Comparison of ENCODE assay signal across 17 mouse cellular contexts in genomic region chr7:37006921-37007320, GRCm38 (mm10).
DNase-seq lines count a peak whose midpoint lies in the region; ATAC-seq and TF ChIP-seq lines count a peak whose summit lies in the region.
"Had no signal": no experiment of that assay in that cellular context is flagged by ENCODE, and none has a peak within 500 bp of the region (broad histone marks: within the 10 kb centered on the region; RNA-seq: fewer than 3 reads in every experiment).

No protein-coding gene starts in this region.

- no peak overlapping the region for H3K9ac ChIP-seq in heart, adult 2 months (ENCODE audit: low read depth, low read length)
- H3K9ac ChIP-seq in heart, embryonic 11.5 days (ENCODE audit: low read depth, low read length) = no peak overlapping the region
- no peak overlapping the region for H3K9ac ChIP-seq in lung, embryonic 14.5 days
- H3K9ac ChIP-seq: embryonic facial prominence, embryonic 15.5 days; hindbrain, embryonic 12.5 days; liver, embryonic 13.5 days had no signal

- intact Hi-C loops in heart, adult 2 months (cut with DNase I) = no loop called here
- intact Hi-C loops in heart, postnatal 36 days (cut with DNase I) = loop anchor here (10.0 kb wide), 1 partner anchor 338 kb away; no protein-coding TSS in a partner anchor

- H3K4me1 ChIP-seq in heart, adult 2 months (ENCODE audit: control insufficient read depth, insufficient read depth, low read length) = peaks cover 9% of the 10 kb centered on the region
- no peaks in the 10 kb centered on the region for H3K4me1 ChIP-seq in heart, embryonic 11.5 days (ENCODE audit: control insufficient read depth, insufficient read depth, low read length)
- peaks cover 6% of the 10 kb centered on the region; the same call in 1 of the 2 replicates for H3K4me1 ChIP-seq in lung, embryonic 14.5 days (ENCODE audit: insufficient read depth)
- H3K4me1 ChIP-seq: hindbrain, embryonic 12.5 days; liver, embryonic 13.5 days had no signal

- peak; percentile 32 to 36 for DNase-seq in heart, adult 2 months
- peak; percentile 32 for DNase-seq in lung, embryonic 14.5 days
- no peak for DNase-seq in lung, postnatal 25 days (ENCODE audit: low spot score)
- DNase-seq in gastrocnemius, adult 18-20 months (ENCODE audit: low spot score) = peak; percentile 24
- peak; percentile 7 to 14 for DNase-seq in heart, postnatal 36 days
- no peak for DNase-seq in yolk sac, embryonic 10.5 days (ENCODE audit: low spot score)
- no peak for DNase-seq in cerebellum, adult 8-10 months
- DNase-seq: adrenal gland, adult 8-10 months; B cell, adult 2 months; cerebellum, adult 9-10 months; liver, embryonic 13.5 days; thymus, adult 18-20 months had no signal

- H3K9me3 ChIP-seq in heart, embryonic 11.5 days (replicated peaks; ENCODE audit: control insufficient read depth, low read length) = no peaks in the 10 kb centered on the region
- H3K9me3 ChIP-seq in lung, embryonic 14.5 days (ENCODE audit: low read depth, low read length) = no peaks in the 10 kb centered on the region
- H3K9me3 ChIP-seq: embryonic facial prominence, embryonic 15.5 days; hindbrain, embryonic 12.5 days; liver, embryonic 13.5 days had no signal

- no peak overlapping the region for H3K27ac ChIP-seq in heart, adult 2 months
- no peak overlapping the region for H3K27ac ChIP-seq in heart, embryonic 11.5 days (ENCODE audit: low read depth, low read length)
- no peak overlapping the region for H3K27ac ChIP-seq in lung, embryonic 14.5 days (ENCODE audit: low read depth)
- H3K27ac ChIP-seq: embryonic facial prominence, embryonic 15.5 days; hindbrain, embryonic 12.5 days; liver, embryonic 13.5 days had no signal

- no peak for TF ChIP-seq EP300 in heart, adult 2 months (IDR thresholded peaks at IDR 0.05; ENCODE audit: insufficient read depth, low read depth, low read length)

- TF ChIP-seq CTCF in heart, adult 2 months (IDR thresholded peaks at IDR 0.05) = no peak
- no peak for TF ChIP-seq CTCF in lung, embryonic 14.5 days (IDR thresholded peaks at IDR 0.05; ENCODE audit: low read depth)

- 74% methylated on average over 10 of the region's 10 CpGs for WGBS in heart, adult 2 months
- 74% methylated on average over 10 of the region's 10 CpGs for WGBS in heart, embryonic 11.5 days (ENCODE audit: insufficient replicate concordance)
- 46% methylated on average over 10 of the region's 10 CpGs for WGBS in lung, embryonic 14.5 days

- no peak for ATAC-seq in heart, embryonic 11.5 days (replicated peaks; ENCODE audit: insufficient number of reproducible peaks, low FRiP score, low TSS enrichment)
- ATAC-seq in lung, embryonic 14.5 days (ENCODE audit: insufficient read depth) = no peak
- ATAC-seq: forebrain, embryonic 14.5 days; intestine, embryonic 16.5 days had no signal

- no peak for TF ChIP-seq POLR2A in heart, adult 2 months (IDR thresholded peaks at IDR 0.05; ENCODE audit: insufficient read depth, low read depth, low read length)

- H3K36me3 ChIP-seq in heart, adult 2 months (ENCODE audit: control insufficient read depth, insufficient read depth, low read length) = no peaks in the 10 kb centered on the region
- no peaks in the 10 kb centered on the region for H3K36me3 ChIP-seq in heart, embryonic 11.5 days (ENCODE audit: control insufficient read depth, insufficient read depth, low read length)
- no peaks in the 10 kb centered on the region for H3K36me3 ChIP-seq in lung, embryonic 14.5 days (ENCODE audit: insufficient read depth)
- H3K36me3 ChIP-seq: embryonic facial prominence, embryonic 15.5 days; hindbrain, embryonic 12.5 days; liver, embryonic 13.5 days had no signal

- H3K27me3 ChIP-seq in heart, adult 2 months (ENCODE audit: control insufficient read depth, insufficient read depth, low read length) = no peaks in the 10 kb centered on the region
- H3K27me3 ChIP-seq in heart, embryonic 11.5 days (ENCODE audit: control insufficient read depth, insufficient read depth, low read length) = no peaks in the 10 kb centered on the region
- H3K27me3 ChIP-seq in lung, embryonic 14.5 days (ENCODE audit: insufficient read depth, low read length) = no peaks in the 10 kb centered on the region
- H3K27me3 ChIP-seq: hindbrain, embryonic 12.5 days; liver, embryonic 13.5 days had no signal

- no peak overlapping the region for H3K4me3 ChIP-seq in heart, adult 2 months
- H3K4me3 ChIP-seq in heart, embryonic 11.5 days (ENCODE audit: low read depth, low read length) = no peak overlapping the region
- H3K4me3 ChIP-seq in lung, embryonic 14.5 days (ENCODE audit: low read depth, low read length) = no peak overlapping the region
- H3K4me3 ChIP-seq: embryonic facial prominence, embryonic 15.5 days; hindbrain, embryonic 12.5 days; liver, embryonic 13.5 days had no signal

- no peak overlapping the region for H3K4me2 ChIP-seq in heart, embryonic 11.5 days
- H3K4me2 ChIP-seq in lung, embryonic 14.5 days = no peak overlapping the region
- H3K4me2 ChIP-seq: embryonic facial prominence, embryonic 15.5 days; hindbrain, embryonic 12.5 days; liver, embryonic 13.5 days had no signal

- H3K79me2 ChIP-seq in heart, adult 2 months (replicated peaks; ENCODE audit: control insufficient read depth, insufficient read depth, low read length) = no peaks in the 10 kb centered on the region

Comparison
In these comparisons a context has a peak if more than half of its experiments do, and no peak if none do; other contexts are left out.
1. DNase-seq: peak in heart, adult 2 months (2 of 2), lung, embryonic 14.5 days (single experiment), gastrocnemius, adult 18-20 months (single experiment) and heart, postnatal 36 days (2 of 2); none in lung, postnatal 25 days (single experiment), yolk sac, embryonic 10.5 days (single experiment) and cerebellum, adult 8-10 months (single experiment).